Mouse (Mus musculus): Measurements from ENCODE around the gene Wbp2nl. TPM values are rescaled to one million over a fixed set of nuclear protein-coding genes. Genes with fewer than 3 reads are reported as not detected.

Gene Wbp2nl
- total and polyA plus RNA-seq, 3 experiments, result not detected

DNA sequence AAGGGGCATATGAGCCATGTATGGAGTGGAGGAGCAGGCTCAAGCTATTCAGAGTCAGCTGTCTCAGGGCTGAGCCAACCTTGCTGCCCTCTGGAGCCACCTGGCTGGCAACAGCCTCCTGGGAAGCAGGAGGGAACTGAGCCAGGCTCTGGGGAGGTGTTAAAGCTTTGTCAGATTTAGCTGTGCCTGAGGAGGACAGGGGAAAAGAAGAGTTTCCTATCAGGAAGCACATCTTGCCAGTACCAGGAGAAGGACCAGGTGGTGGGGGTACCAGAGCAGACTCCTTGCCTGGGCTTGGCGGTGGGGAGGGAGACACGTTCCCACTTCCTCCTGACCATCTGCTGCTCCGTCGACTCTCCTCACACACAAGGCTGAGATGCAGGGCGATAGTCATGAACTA lies 21.2 kb upstream of the Wbp2nl start:
- peaks cover 75% of the 10 kb centered on the region for H3K27me3 ChIP-seq (replicated peaks)

GRCm38 (mm10) chr15:82280638-82281037 lies 18.1 kb upstream of the Wbp2nl start:
- Histone ChIP-seq H3K4me1 (ENCODE audit: control insufficient read depth in 1 of 2, insufficient read depth in 2 of 2) (peaks cover under 1 to 5% of the 10 kb centered on the region in 2 experiments; a peak in 2 of 4 replicates), H3K4me2 (ENCODE audit: insufficient read depth, low read depth, poor library complexity, severe bottlenecking) (no peak overlapping the region), H3K9me3 (replicated peaks; ENCODE audit: low read length) (peaks cover 5% of the 10 kb centered on the region), H3K4me3 (replicated peaks in 1 of 3; ENCODE audit: low read depth in 2 of 3, low read length in 2 of 3, poor library complexity in 1 of 3) (no peak overlapping the region), H3K36me3 (replicated peaks in 1 of 2; ENCODE audit: control insufficient read depth in 1 of 2, insufficient read depth in 1 of 2, low read length in 1 of 2) (no peaks in the 10 kb centered on the region), H3K9ac (ENCODE audit: insufficient read depth, low read depth) (no peak overlapping the region), H3K27ac (ENCODE audit: insufficient read depth, low read depth) (no peak overlapping the region), H3K27me3 (replicated peaks) (peaks cover 68% of the 10 kb centered on the region), H3K79me2 (replicated peaks; ENCODE audit: control insufficient read depth, extremely low read depth, insufficient read depth, poor library complexity, severe bottlenecking) (no peaks in the 10 kb centered on the region)
- in situ Hi-C loops (cut with MboI; ENCODE audit: low pct_ligation_motif_present, low pct_unique_long_range_greater_than_20kb, low sequenced_read_pairs) (loop anchor here (25.0 kb wide), 1 partner anchor 507 kb away; the partner anchor contains the start of gene Cyp2d26), dilution Hi-C loops (cut with MboI; ENCODE audit: extremely low pct_ligation_motif_present, extremely low pct_unique_long_range_greater_than_20kb, low sequenced_read_pairs) (no loop called here)
- TF ChIP-seq ZMIZ1 (IDR thresholded peaks at IDR 0.05; ENCODE audit: low read depth, low read length) (no peak), E2F4 (IDR thresholded peaks at IDR 0.05; ENCODE audit: insufficient replicate concordance, low read depth, low read length) (no peak)
- DNase-seq (ENCODE audit: extremely low read depth), result no peak

More for the DNA sequence above, 21.2 kb upstream of the Wbp2nl start:
- H3K4me1 ChIP-seq (ENCODE audit: control insufficient read depth in 1 of 2, insufficient read depth in 2 of 2), result peaks cover 5 to 8% of the 10 kb centered on the region in 2 experiments; a peak in 3 of 4 replicates
- H3K4me3 ChIP-seq (replicated peaks in 1 of 3; ENCODE audit: low read depth in 2 of 3, low read length in 2 of 3, poor library complexity in 1 of 3), result no peak overlapping the region
- H3K36me3 ChIP-seq (replicated peaks in 1 of 2; ENCODE audit: control insufficient read depth in 1 of 2, insufficient read depth in 1 of 2, low read length in 1 of 2), result no peaks in the 10 kb centered on the region
- no peaks in the 10 kb centered on the region for H3K79me2 ChIP-seq (replicated peaks; ENCODE audit: control insufficient read depth, extremely low read depth, insufficient read depth, poor library complexity, severe bottlenecking)
- H3K9ac ChIP-seq (ENCODE audit: insufficient read depth, low read depth), result no peak overlapping the region
- TF ChIP-seq USF2 (conservative IDR thresholded peaks at IDR 0.05; ENCODE audit: low read depth, low read length) (no peak), NRF1 (IDR thresholded peaks at IDR 0.05; ENCODE audit: low read depth, low read length) (no peak), POLR2A (IDR thresholded peaks at IDR 0.05; ENCODE audit: low read depth, low read length) (no peak), PAX5 (IDR thresholded peaks at IDR 0.05; ENCODE audit: low read length) (no peak), POLR2AphosphoS2 (IDR thresholded peaks at IDR 0.05; ENCODE audit: low read depth, low read length) (no peak), CHD2 (IDR thresholded peaks at IDR 0.05; ENCODE audit: low read length) (no peak), SIN3A (IDR thresholded peaks at IDR 0.05; ENCODE audit: low read length) (no peak), MAX (IDR thresholded peaks at IDR 0.05; ENCODE audit: low read length) (no peak), ZNF384 (IDR thresholded peaks at IDR 0.05; ENCODE audit: low read depth, low read length) (no peak), KAT2A (IDR thresholded peaks at IDR 0.05; ENCODE audit: insufficient replicate concordance, low read length) (no peak), EP300 (IDR thresholded peaks at IDR 0.05; ENCODE audit: low read length) (no peak), JUN (IDR thresholded peaks at IDR 0.05; ENCODE audit: insufficient read depth, low read depth, low read length) (no peak), TCF12 (IDR thresholded peaks at IDR 0.05; ENCODE audit: low read depth, low read length) (no peak)
- in situ Hi-C loops (cut with MboI; ENCODE audit: low pct_ligation_motif_present, low pct_unique_long_range_greater_than_20kb, low sequenced_read_pairs), result loop anchor here (25.0 kb wide), 1 partner anchor 510 kb away; the partner anchor contains the start of gene Cyp2d26
- dilution Hi-C loops (cut with MboI; ENCODE audit: extremely low pct_ligation_motif_present, extremely low pct_unique_long_range_greater_than_20kb, low sequenced_read_pairs), result no loop called here
- H3K4me2 ChIP-seq (ENCODE audit: insufficient read depth, low read depth, poor library complexity, severe bottlenecking), result no peak overlapping the region
- H3K27ac ChIP-seq (ENCODE audit: insufficient read depth, low read depth), result no peak overlapping the region
- no peaks in the 10 kb centered on the region for H3K9me3 ChIP-seq (replicated peaks; ENCODE audit: low read length)
- no peak for DNase-seq (ENCODE audit: extremely low read depth)
